Mouse (Mus musculus) cerebellum, adult 8-10 months (tissue): ENCODE data around the gene Dvl2.
A peak's percentile ranks its signal among the peaks of the same experiment; 100 is the strongest.

Experiments
- DNase-seq: peaks from one replicate; pipeline ENCODE4 v3.0.0; 2022

Dvl2 gene

DNA sequence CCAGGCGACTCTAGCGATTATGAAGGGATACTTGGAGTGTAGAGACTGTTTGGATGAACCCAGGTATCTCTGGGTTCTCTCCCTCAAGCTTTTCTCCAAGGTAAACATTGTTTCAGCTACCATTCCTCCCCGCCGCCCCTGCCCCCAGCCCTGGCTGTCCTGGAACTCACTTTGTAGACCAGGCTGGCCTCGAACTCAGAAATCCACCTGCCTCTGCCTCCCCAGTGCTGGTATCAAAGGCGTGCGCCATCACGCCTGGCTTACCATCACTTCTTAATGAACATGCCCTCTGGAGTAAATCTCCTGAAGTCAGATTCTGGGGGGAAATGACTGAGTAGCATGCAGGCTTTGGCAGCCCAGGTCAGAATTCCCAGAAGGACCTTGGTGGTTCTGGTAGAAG is 18.2 kb upstream of the Dvl2 start, which contains the start of gene Elp5:
TSS of gene Elp5 (minus strand) at position 293 of the 400 bp plus-strand sequence.
- DNase-seq, result no peak

DNA sequence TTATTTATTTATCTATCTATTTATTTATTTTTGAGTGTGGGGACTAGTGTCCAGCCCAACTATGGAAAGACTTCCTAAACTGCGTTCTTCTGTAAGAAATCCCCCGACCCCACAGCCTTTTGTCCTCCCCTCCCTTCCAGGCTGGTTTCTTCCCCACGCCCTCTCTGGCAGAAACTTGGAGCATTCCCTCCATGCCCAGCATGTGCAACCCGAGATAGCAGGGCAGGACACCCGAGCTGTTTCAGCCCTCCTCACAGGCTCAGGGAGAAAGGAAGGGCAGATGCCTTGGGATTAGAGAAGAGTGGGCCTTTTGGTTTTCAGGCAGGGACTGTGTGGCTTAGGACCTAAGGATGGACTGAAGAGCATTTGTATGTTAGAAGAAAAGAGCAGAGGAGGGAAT is 17.5 kb upstream of the Dvl2 start:
- DNase-seq, result no peak

DNA sequence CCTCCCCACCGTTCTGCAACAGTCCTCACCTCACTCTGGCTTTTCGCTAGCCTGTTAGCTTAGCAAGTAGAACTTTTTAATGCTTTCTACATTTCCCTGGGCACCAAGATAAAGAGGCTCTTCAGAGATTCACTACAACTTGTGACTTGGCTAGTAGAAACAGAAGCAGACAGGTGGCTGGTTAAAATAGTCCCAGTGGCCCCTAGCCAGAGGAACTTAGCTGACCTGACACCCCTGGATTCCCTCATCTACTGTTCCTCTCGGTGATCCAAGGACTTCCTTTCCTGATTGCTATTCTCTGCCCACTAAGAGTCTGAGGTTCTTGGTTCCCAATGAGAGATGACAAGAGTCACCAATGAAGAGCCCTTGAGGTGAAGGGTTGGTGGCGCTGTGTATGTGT is 17.0 kb upstream of the Dvl2 start:
- DNase-seq, result no peak

DNA sequence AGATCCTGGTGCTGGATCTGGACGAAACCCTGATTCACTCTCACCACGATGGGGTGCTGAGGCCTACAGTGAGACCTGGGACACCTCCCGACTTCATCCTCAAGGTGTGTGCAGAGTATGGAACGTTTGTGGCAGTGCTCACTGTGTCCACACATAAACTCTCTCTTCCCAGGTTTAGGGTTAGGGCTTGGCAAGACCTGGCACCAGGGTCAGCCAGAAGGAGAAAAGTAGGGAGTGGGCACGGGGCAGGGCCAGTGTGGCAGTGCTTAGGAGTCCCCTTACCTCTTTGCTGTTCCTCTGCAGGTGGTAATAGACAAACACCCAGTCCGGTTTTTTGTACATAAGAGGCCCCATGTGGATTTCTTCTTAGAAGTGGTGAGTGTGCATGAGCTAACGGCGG is 16.0 kb upstream of the Dvl2 start:
- no peak for DNase-seq

DNA sequence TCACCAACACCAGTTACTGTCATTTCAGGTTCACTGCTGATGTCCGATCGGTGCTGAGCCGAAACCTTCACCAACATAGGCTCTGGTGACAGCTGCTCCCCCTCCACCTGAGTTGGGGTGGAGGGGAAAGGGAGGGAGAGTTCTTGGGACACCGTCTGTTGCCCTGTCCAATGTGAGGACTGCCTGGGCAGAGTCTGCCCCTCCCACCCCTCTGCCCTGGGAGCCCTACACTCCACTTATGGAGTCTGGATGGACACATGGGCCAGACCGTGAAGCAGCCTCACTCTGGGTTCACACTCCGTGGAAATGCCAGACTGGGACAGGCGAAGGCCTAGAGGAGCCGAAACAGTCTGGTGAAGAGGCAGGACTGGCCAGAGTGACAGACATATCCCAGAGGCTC is 10.4 kb upstream of the Dvl2 start:
- peak; percentile 36 for DNase-seq

DNA sequence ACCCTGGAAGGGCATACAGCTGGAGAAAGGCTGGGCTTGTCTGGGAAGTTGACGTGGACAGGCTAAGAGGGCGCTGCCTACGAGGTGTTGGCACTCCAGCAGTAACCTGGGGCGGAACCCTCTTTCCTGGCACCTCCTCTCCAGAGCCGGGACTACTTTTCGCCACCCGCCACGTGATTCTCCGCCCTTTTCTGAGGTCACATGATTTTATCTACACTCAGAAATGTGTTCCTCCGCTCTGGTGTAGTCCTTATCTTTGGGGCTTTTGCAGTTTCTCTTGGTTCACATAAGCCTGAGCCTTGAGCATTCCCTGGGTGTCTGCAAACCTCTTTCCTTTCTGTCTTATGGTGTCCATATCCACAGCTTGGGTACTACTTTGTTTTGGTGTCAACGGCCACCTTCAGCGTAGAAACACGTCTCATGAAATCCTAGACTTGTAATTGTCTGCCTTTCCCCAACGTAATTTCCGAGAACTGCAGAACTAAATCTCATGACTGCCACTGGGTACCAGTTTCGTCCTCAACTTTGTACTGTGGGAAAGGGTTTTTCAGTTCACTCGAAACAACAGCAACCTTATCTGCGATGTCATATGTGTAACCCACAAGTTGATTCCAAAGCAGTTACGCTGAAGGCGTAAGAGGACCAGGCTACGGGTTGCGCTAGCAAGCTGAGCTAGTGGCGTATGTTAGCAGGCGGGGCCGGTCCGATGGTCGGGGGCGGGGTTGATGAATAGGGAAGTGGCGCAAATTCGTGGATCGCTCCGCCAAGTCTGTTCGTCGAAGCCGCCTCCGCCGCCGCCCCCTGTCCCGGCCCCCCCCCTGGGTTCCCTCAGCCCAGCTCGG is 9.3 kb upstream of the Dvl2 start, which contains the start of gene Gabarap:
TSS of gene Gabarap (plus strand) at position 294 of the 842 bp plus-strand sequence.
- DNase-seq, result peak; percentile 94

DNA sequence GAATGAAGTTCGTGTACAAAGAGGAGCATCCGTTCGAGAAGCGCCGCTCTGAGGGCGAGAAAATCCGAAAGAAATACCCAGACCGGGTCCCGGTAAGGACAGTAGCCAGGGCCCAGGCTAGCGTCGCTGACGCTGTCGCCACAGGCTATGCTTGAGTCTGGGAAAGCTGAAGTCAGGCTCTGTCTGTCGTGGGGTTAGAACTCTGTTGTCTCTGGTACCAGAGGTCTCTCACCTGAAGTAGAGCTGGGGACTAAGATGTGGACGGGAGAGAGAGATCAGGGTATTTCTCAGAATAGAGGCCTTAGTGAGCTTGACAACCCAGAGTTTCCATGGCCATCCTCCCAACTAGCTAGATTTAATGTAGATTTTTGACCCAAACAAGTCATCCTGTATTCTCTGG is 8.7 kb upstream of the Dvl2 start:
- no peak for DNase-seq

DNA sequence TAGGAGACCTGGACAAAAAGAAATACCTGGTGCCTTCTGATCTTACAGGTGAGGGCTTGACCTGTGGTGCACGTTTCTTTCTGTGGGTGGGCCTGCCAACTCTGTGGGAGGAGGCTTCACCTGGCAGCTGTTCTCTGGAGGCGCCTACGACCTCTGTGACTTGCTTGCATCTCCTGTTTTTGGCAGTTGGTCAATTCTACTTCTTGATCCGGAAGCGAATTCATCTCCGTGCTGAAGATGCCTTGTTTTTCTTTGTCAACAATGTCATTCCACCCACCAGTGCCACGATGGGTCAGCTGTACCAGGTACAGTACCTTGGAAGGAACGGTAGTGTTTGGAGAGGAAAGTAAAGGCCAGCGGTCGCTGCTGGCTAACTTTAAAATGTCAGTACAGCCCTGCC is 8.0 kb upstream of the Dvl2 start:
- DNase-seq, result peak; percentile 42

DNA sequence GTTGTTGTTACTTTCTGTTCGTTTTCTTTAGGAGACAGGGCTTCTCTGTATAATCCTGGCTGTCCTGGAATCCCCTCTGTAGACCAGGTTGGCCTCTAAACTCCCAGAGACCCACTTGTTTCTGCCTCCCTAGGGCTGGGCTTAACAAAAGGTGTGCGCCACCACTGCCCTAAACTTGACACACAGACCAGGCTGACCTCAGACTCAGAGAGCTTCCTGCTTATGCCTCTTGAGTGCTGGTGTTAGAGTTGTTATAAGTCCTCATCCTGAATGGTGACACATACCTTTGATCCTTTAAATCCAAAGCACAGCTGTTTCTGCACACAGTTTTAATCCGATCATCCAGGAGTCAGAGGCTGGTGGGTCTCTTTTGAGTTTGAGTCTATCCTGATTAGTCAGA is 7.5 kb upstream of the Dvl2 start:
- DNase-seq, result peak; percentile 20

DNA sequence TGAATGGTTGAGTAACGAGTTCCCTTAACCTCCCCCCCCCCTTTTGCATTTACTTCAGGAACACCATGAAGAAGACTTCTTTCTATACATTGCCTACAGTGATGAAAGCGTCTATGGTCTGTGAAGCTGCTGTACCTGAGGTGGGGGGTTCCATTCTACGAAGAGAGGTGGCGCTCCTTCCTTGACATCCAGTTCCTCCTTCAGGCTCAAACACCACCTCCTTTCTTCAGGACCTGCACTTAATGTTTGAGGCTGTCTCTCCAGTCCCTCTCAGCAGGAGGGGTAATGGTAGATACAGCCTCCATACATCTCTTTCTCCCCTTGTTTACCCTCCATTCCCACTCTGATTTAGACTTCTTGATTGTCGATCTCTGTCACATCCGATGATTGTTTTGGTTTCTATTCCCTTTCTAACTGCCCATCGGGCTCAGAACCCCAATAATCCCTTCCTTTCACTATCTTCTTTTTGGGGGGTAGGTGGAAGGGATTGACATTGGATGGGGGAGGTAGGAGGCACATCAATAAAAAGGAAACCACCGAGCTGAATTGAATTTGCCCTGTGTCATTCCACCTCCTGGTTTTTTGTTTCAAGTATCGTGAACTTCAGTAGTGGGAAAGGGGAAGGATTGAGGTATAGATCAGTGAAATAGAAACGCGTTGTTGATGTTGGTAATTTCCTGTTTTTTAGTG is 5.8 kb upstream of the Dvl2 start:
- no peak for DNase-seq

DNA sequence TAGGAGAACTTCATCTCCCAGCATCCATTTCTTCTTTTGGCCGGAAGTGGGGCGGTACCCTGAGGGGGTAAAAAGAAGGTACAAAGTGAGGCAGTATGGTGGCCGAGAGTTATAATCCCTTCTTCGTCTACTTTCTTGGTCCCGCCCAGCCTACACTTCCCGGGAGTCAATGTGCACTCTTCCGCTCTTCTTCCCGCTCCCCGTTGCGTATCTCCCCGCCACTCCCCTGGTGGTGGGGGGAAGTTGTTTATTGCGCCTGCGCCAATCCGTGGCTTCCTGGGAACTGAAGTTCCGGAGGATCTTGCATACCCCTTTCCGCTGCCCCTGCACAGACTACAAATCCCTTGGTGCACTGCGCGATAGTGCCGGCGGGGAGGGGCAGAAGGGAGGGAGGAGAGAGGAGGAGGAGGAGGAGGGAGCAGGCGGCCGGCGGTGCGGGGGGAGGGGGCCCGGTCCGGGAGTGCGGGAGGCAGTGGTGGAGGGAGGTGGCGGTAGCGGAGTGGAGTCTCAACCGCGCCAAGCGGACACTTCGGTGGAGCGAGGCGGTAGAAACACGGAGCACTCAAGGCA is 4.9 kb upstream of the Dvl2 start, which contains the start of gene Phf23:
TSS of gene Phf23 (plus strand) at position 387 of the 570 bp plus-strand sequence.
- DNase-seq, result peak; percentile 95

DNA sequence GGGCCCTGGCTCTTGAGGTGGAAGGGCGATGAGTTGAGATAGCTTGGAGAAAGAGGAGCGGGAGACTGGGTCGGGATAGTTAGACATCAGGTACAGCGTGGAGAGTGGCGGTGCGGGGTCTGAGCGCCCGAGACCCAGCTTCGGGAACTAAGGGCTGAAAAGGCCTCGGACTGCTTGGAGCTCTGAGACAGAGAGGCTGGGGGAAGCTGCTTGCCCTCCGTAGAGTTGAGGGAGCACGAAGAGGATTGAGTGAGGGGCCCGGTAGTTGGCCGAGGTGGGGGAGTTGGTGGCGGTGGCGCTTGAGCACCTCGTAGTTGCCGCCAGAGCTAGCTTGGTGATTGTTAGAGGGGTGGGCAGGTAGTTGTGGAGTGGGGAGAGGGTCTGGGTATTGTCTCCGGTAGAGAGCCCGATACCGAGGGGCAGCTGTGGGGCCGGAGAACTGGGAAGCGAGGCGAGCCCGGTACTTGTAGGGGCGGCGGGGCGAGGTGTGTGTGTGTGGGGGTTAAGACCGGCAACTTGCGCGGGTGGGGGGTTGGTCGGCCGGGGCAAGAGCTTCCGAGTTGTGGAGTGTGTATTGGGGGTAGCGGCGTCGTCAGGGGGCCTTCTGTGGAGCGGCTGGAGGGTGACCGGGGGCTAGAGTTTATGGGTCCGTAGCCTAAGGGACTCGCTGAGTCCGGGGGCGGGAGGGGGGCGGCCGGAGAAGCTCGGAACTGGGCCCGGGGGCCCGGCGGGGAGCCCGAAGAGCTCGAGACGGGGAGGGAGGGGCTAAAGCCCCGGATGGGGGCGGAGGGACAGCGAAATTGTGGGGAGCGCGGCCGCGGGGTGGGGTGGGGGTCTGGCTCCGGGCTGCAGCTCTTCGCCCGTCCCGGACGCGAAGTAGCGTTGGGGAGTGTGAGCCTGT is 4.0 kb upstream of the Dvl2 start:
- DNase-seq, result no peak

DNA sequence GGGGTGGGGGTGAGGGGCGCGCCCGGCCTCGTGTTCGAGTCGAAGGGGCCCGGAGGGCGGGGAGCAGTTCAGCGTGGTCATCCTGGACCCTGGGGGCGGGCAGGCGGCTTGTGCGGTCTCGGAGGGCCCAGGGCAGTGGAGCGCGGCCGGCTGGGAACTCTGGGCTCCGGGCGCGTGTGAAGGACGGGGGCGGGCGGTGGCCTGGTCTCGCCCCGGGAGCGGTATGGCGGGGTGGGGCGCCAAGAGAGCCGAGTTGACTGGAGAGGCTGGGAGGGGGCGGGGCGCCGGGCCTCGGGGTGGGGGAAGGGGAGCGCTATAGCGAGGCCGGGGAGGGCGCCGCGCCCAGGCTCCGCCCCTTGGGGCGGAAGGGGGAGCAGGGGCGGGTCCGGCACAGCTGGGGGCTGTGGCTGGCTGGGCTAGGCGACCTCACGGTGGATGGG is 3.3 kb upstream of the Dvl2 start:
- DNase-seq, result peak; percentile 74

DNA sequence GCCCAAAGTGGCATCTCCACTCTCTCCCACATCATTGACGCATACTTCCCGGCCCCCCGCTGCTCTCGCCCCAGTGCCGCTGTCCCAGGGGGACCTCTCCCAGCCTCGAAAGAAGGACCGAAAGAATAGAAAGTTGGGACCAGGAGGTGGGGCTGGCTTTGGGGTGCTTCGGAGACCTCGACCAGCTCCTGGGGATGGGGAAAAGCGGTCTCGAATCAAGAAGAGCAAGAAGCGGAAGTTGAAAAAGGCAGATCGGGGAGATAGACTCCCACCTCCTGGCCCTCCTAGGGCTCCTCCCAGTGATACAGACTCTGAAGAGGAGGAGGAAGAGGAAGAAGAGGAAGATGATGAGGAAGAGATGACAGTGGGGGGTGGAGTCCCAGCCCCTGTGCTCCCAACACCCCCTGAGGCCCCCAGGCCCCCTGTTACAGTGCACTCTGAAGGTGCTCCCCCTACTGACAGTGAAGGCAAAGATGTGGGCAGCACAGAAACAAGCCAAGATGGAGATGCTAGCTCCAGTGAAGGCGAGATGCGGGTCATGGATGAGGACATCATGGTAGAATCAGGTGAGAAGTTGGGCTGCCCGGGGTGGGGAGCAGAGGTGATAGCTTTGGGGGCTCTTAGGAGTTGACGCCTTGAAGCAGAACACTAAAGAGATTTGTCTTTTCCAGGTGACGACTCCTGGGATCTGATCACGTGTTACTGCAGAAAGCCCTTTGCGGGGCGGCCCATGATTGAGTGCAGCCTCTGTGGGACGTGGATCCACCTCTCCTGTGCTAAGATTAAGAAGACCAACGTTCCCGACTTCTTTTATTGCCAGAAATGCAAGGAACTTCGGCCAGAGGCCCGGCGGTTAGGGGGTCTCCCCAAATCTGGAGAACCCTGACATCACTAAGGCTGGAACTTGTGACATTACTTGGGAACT is 1.6 kb upstream of the Dvl2 start:
- DNase-seq, result no peak

DNA sequence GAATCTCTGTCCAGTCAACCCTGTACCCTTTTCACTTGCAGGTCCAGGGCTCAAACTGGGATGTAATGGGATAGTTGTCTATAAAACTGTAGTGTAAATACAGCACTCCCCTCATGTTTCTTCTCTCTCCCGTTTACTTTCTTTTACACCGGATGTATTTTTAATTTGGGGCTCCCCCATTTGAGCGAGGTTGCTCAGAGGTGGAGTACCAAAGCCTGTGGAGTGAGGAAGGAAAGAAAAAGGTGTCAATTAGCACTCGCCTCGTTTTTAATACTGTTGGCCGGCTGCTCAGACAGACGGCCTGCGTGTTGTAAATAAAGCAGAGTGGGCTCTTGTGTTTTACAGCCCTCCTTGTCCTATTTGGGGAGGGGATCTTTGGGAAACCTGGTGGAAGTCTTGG is 729 bp upstream of the Dvl2 start:
- DNase-seq, result no peak

DNA sequence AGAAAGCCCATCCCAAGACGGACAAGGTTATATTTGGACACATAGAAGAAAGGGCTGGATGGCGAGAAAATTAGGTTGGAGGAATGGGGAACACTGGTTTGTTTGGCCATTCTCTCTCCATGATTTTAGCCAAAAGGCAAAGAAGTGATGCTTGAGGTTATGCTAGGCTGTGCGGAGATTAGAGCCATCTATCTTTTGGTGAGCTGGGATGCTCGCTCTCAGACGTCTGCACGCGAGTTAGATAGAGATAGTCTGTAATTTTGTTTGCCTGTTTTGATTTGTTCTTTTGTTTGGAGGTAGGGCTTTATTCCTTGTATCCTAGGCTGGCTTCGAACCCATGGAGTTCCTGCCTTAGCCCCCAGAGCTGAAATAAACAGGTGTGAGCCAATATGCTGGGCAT is 764 bp downstream of the Dvl2 start:
- DNase-seq, result no peak

DNA sequence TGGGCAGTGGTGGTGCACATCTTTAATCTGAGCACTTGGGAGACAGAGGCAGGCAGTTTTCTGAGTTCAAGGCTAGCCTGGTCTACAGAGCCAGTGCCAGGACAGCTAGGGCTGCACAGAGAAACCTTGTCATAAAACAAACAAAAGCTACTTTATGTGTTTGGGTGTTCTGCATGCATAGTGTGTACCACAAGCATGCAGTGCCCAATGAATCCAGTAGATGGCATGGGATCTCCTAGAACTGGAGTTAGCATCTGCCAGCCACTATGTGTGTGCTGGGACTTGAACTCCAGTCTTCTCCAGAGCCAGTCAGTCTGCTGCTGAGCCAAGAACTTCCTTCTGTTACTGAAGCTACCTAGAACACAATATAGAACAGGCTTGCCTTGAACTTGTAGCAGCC is 1.5 kb downstream of the Dvl2 start:
- no peak for DNase-seq

DNA sequence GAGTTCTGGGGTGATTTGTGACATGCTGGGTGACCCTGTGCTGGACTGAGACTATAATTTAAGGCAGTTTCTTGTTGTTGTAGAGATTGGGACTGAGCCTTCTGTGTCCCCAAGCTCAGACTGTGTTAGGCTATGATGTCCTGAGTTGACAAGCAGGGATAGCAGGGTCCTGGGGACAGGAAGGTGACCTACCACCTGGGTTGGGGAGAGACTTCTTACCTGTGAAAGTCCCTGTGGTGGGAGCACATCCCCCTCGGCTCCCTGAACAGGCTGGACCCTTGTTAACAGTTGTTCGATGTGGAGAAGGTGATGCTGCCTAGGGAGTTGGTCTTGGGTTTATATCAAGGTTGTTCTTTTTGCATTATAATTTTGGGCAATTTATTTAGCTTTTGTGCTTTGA is 2.1 kb downstream of the Dvl2 start:
- no peak for DNase-seq

DNA sequence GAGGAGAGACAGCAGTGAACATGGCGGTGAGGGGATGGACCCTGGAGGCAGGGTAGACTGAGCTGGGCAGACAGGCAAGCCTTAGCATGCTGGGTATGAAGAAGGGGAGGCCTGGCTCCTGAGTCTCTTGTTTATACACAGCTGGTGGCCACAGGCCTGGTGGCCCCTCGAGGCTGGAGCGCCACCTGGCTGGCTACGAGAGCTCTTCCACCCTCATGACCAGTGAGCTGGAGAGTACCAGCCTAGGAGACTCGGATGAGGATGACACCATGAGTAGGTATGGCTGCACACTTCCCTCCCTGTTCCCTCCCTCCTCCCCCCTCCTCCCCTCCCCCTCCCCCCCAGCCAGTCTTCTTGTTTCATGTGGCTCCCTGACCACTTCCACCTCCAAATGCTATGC is 5.1 kb downstream of the Dvl2 start:
- no peak for DNase-seq

DNA sequence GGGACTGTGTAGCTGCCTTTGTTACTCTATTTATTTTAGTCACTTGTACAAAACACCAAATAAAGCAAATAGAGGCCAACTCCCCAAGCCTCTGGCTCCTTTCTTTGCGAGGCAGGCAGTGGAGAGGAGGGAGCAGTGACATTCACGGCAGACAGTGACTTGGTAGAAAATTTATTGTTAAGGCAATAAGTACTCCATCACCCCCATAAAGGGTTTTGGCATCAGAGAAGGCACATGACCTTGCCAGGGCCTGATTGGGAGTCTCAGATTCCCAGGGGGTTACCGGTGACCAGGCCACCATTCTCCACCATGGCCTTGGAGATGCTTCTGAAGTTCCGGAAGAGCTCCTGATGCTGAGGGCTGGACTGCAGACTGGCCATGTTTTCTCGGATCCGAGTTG is 9.6 kb downstream of the Dvl2 start:
- DNase-seq, result no peak

DNA sequence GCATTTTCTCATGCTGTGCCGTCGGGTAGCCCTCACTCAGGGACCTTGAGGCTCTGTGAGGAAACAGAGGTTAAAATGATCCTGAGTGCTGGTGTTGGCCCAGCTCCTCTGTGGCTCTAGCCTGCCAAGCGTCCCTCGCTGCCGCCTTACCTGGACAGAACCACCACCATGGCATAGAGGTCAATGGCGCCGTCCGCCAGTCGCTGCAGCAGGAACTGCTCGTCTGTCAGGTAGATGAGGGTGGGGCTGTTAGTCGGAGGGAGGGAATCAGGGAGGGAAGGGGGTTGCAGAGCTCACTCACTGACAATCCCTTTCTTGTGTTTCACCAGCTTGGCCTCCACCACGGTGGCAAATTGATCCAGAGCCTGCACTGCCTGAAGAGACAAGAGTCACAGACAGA is 10.2 kb downstream of the Dvl2 start:
- no peak for DNase-seq

DNA sequence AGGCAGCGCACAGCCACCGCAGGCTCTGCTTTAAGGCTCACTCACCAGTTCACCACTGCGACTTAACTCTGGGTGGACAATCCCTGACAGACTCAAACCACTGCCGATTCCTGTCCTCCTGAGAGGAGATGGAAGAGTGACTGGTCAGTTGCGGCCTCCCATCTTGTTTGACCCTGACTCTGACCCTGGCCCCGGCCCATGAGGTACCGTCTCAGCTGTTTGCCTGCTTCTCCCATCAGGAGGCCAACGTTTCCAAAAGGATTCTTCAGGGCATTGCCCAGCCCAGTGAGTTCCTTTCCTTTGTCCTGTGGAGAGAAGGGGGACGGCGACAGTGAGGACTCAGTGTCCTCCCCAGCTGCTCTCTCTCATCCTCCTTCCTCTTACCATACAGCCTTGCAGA is 10.6 kb downstream of the Dvl2 start:
- no peak for DNase-seq
